Mouse (Mus musculus): Measurements from ENCODE around the gene Neurod1. TPM values are rescaled to one million over a fixed set of nuclear protein-coding genes. Genes with fewer than 3 reads are reported as not detected.

Gene Neurod1
- polyA plus RNA-seq (2015; fragmentation: Nextera tagmentation; extraction: Ambion mirVana): not detected in 2 replicates

DNA sequence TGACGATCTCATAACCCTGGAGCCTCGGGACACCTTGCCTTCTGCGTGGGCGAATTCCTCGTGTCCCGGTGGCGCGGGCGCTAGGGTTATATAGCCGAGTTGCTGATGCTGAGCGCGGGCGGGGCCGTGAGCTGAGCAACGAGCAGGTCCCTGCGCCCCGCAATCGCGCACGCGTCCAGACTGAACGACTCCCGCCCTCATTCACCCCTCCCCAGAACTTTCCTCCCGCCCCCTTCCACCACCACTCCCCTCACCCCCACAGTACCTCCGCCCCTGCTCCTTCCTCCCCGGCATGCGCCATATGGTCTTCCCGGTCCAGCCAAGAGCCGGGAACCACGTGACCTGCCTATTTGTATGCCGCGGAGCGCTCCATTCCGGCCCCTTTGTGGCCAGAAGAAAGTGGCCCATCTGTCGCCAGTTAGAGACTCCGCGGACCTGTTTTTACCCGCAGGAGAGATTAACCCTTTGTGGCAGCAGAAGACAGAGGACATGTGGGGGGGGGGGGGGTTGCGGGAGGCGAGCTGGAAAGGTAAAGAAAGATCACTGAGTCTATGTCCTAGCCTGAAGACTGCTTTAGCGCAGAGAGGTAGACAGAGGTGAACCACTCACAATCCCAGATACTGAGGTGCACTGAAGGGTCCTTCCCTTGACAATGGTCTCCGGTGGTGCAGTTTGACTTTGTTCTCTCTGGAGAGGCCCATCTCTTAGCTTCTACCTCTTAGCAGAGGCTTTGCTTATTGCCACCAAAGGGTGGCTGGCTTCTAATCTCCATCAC lies at the start of gene Neurod1, which contains the start of gene Cerkl:
TSS of gene Neurod1 (minus strand) at position 177 of the 775 bp plus-strand sequence.
TSS of gene Cerkl (minus strand) at position 211 of the 775 bp plus-strand sequence.
- 2% methylated on average over 42 of the region's 42 CpGs for WGBS
- H3K4me3 ChIP-seq (replicated peaks; ENCODE audit: low read depth, low read length): 0 out of 2 replicates have a peak within 1 kb of the TSS, but pooled peaks have one; percentile 2
- H3K36me3 ChIP-seq (ENCODE audit: insufficient read depth, low read length): no peaks in the 10 kb centered on the region
- no peak within 1 kb of the TSS for H3K9ac ChIP-seq (ENCODE audit: low read depth, low read length)
- no peaks in the 10 kb centered on the region for H3K4me1 ChIP-seq (replicated peaks; ENCODE audit: insufficient read depth, low read length)
- no peak within 1 kb of the TSS for H3K27ac ChIP-seq
- no peak for TF ChIP-seq CTCF (IDR thresholded peaks at IDR 0.05; ENCODE audit: low read depth)
- no peaks in the 10 kb centered on the region for H3K9me3 ChIP-seq (replicated peaks; ENCODE audit: low read length)
- DNase-seq (ENCODE audit: low spot score): peak; percentile 16
- peaks cover 74% of the 10 kb centered on the region for H3K27me3 ChIP-seq (ENCODE audit: insufficient read depth, low read length)
- no peak for ATAC-seq (replicated peaks; ENCODE audit: low FRiP score, low read depth)
- peak within 1 kb of the TSS; percentile 44 for H3K4me2 ChIP-seq (ENCODE audit: low read length)

DNA sequence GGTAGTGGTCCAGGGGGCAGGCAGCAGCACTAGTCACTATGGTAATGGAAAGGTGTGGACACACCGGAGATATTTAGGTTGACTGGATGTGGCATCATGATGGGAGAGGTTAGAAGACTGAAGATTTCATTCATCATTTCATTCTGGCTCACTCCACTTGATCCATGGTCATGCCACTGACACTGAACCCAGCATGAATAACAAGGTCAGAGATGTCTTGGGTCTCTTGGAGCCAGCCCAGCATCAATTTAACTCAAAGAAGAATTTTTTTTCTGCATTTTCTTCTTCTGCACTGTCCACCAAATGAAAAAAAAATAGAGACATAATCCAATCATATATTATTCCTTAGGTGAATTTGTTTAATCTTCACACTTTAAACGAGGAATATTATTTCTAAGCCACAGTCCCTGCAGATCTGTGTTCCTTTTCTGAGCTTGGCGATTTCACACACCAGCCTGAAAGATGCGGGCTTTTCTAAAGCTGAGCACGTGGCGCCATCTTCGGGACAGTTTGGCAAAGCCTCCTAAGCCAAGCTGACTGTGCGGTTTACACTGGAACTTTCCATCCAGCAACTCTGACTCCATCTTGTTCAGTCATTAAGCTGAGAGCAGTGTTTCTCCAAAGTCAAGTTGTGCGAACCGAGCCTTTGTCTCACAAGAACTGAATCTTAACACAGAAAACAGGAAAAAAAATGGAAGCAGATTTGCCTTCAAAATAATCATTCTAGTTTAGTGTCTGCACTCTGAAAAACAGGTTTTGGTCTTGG lies 42.6 kb upstream of the Neurod1 start:
- Histone ChIP-seq H3K4me3 (replicated peaks; ENCODE audit: low read depth, low read length) (no peak overlapping the region), H3K4me1 (replicated peaks; ENCODE audit: insufficient read depth, low read length) (no peaks in the 10 kb centered on the region), H3K9ac (ENCODE audit: low read depth, low read length) (no peak overlapping the region), H3K27me3 (ENCODE audit: insufficient read depth, low read length) (no peaks in the 10 kb centered on the region), H3K4me2 (ENCODE audit: low read length) (no peak overlapping the region), H3K9me3 (replicated peaks; ENCODE audit: low read length) (no peaks in the 10 kb centered on the region), H3K27ac (no peak overlapping the region), H3K36me3 (ENCODE audit: insufficient read depth, low read length) (no peaks in the 10 kb centered on the region)
- 24% methylated on average over 10 of the region's 10 CpGs for WGBS
- peak; percentile 93 for DNase-seq (ENCODE audit: low spot score)
- peak; percentile 93 for TF ChIP-seq CTCF (IDR thresholded peaks at IDR 0.05; ENCODE audit: low read depth)
- peak; percentile 68 for ATAC-seq (replicated peaks; ENCODE audit: low FRiP score, low read depth)

- no peak overlapping the region for H3K4me2 ChIP-seq (ENCODE audit: low read length)
- H3K27me3 ChIP-seq (ENCODE audit: insufficient read depth, low read length): no peaks in the 10 kb centered on the region
- WGBS: 47% methylated on average over 3 of the region's 3 CpGs
- no peak overlapping the region for H3K27ac ChIP-seq
- TF ChIP-seq CTCF (IDR thresholded peaks at IDR 0.05; ENCODE audit: low read depth): no peak
- no peaks in the 10 kb centered on the region for H3K9me3 ChIP-seq (replicated peaks; ENCODE audit: low read length)
- no peak overlapping the region for H3K9ac ChIP-seq (ENCODE audit: low read depth, low read length)
- no peak overlapping the region for H3K4me3 ChIP-seq (replicated peaks; ENCODE audit: low read depth, low read length)
- ATAC-seq (replicated peaks; ENCODE audit: low FRiP score, low read depth): no peak
- H3K36me3 ChIP-seq (ENCODE audit: insufficient read depth, low read length): no peaks in the 10 kb centered on the region
- H3K4me1 ChIP-seq (replicated peaks; ENCODE audit: insufficient read depth, low read length): no peaks in the 10 kb centered on the region
- peak; percentile 20 for DNase-seq (ENCODE audit: low spot score)
Observed at GRCm38 (mm10) chr2:79485127-79485526, 28.6 kb upstream of the Neurod1 start.

DNA sequence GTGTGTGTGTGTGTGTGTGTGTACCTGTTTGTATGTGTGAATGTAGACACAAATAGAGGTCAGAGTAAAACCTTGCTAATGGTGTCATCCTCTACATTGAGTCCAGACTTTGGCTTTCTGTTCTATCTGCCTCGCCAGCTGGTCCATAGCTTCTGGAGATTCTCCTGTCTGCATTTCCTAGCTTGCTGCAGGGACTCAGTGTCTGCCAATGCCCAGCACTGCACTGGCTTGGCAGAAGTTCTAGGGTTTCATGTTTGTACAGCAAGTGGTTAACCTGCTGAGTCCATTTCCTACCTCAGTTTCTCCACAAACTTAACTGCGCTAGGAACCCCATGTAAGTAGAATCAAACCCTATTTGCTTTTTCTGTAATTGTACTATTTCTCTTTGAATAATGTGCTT lies 26.0 kb upstream of the Neurod1 start:
- Histone ChIP-seq H3K27ac (no peak overlapping the region), H3K27me3 (ENCODE audit: insufficient read depth, low read length) (no peaks in the 10 kb centered on the region), H3K9me3 (replicated peaks; ENCODE audit: low read length) (no peaks in the 10 kb centered on the region), H3K4me3 (replicated peaks; ENCODE audit: low read depth, low read length) (no peak overlapping the region), H3K9ac (ENCODE audit: low read depth, low read length) (no peak overlapping the region), H3K36me3 (ENCODE audit: insufficient read depth, low read length) (no peaks in the 10 kb centered on the region), H3K4me1 (replicated peaks; ENCODE audit: insufficient read depth, low read length) (no peaks in the 10 kb centered on the region), H3K4me2 (ENCODE audit: low read length) (no peak overlapping the region)
- no peak for TF ChIP-seq CTCF (IDR thresholded peaks at IDR 0.05; ENCODE audit: low read depth)
- DNase-seq (ENCODE audit: low spot score) (no peak), ATAC-seq (replicated peaks; ENCODE audit: low FRiP score, low read depth) (no peak)
- 93% methylated on average over 2 of the region's 2 CpGs for WGBS

DNA sequence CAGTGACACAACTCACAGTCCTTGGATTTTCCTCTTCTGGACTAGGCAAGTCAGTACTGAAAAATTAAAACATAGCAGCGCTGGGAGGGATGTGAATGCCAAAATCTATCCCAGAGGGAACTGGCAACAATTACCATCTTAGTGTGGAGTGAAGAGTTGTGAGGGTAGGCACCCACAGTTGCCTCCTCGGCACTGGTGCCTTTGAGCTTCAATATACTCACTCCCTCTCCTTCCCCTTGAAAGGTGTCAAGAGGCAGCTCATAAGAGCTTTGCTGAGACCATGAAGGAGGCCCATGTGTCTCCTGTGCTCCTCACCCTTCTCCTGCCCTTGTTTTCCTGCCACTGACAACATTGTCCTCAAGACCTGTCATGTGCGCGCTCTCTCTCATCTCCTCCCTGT lies 5.9 kb upstream of the Neurod1 start:
- no peaks in the 10 kb centered on the region for H3K4me1 ChIP-seq (replicated peaks; ENCODE audit: insufficient read depth, low read length)
- H3K9me3 ChIP-seq (replicated peaks; ENCODE audit: low read length): no peaks in the 10 kb centered on the region
- TF ChIP-seq CTCF (IDR thresholded peaks at IDR 0.05; ENCODE audit: low read depth): no peak
- H3K27ac ChIP-seq: no peak overlapping the region
- no peak for DNase-seq (ENCODE audit: low spot score)
- no peaks in the 10 kb centered on the region for H3K36me3 ChIP-seq (ENCODE audit: insufficient read depth, low read length)
- no peak overlapping the region for H3K9ac ChIP-seq (ENCODE audit: low read depth, low read length)
- 89% methylated on average over 4 of the region's 4 CpGs for WGBS
- ATAC-seq (replicated peaks; ENCODE audit: low FRiP score, low read depth): no peak
- peaks cover 31% of the 10 kb centered on the region for H3K27me3 ChIP-seq (ENCODE audit: insufficient read depth, low read length)
- no peak overlapping the region for H3K4me3 ChIP-seq (replicated peaks; ENCODE audit: low read depth, low read length)
- no peak overlapping the region for H3K4me2 ChIP-seq (ENCODE audit: low read length)

DNA sequence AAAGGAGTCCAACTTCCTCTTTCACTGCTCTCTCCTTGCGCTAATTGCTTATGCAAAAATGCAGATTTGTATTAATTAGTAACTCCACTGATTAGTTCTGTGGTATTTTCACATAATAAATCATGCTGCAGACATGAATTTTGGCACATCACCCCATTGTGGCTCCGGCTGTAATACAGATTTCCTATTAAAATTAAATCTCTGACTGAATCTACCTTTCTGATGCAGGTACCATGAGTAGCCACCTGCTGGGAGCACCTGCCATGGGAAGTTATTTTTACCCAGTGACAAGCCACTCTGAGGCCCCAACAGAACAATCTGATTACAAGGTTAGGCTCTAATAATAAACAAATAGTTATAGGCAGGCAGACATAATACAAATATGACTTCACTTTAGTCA lies 5.3 kb upstream of the Neurod1 start:
- Histone ChIP-seq H3K36me3 (ENCODE audit: insufficient read depth, low read length) (no peaks in the 10 kb centered on the region), H3K27ac (no peak overlapping the region), H3K4me2 (ENCODE audit: low read length) (no peak overlapping the region), H3K9ac (ENCODE audit: low read depth, low read length) (no peak overlapping the region), H3K4me3 (replicated peaks; ENCODE audit: low read depth, low read length) (no peak overlapping the region), H3K9me3 (replicated peaks; ENCODE audit: low read length) (no peaks in the 10 kb centered on the region), H3K27me3 (ENCODE audit: insufficient read depth, low read length) (peaks cover 36% of the 10 kb centered on the region), H3K4me1 (replicated peaks; ENCODE audit: insufficient read depth, low read length) (no peaks in the 10 kb centered on the region)
- ATAC-seq (replicated peaks; ENCODE audit: low FRiP score, low read depth) (no peak), DNase-seq (ENCODE audit: low spot score) (no peak)
- TF ChIP-seq CTCF (IDR thresholded peaks at IDR 0.05; ENCODE audit: low read depth): no peak
- 75% methylated on average over 2 of the region's 2 CpGs for WGBS
